Mouse (Mus musculus) hindbrain, embryonic 14.5 days (tissue): ENCODE results near the gene Gm14124. TPM values are rescaled to one million over a fixed set of nuclear protein-coding genes. Genes with fewer than 3 reads are reported as not detected.
"Not testable (repeated sequence)": the region's sequence is repeated elsewhere in the genome, so short reads cannot be mapped to it uniquely, and the experiment has no call there.

Experiments
- ATAC-seq: fragments of 200-750 bp; cut with Nextera tagmentation; 2 replicates; pipeline ENCODE4 v1.8.0; 2017; ENCODE audit warnings: moderate number of reproducible peaks, mild to moderate bottlenecking, moderate TSS enrichment, moderate library complexity; ENCODE audit not compliant: low FRiP score
- DNase-seq: peaks from one replicate; pipeline ENCODE4 v3.0.0-alpha.2; 2015; ENCODE audit warnings: low spot score
- H3K27ac ChIP-seq: fragments of 300-500 bp; sonication (generic); 2 replicates; pipeline ENCODE4 v1.5.1; 2014; ENCODE audit warnings: mild to moderate bottlenecking, moderate library complexity
- H3K27me3 ChIP-seq: fragments of 300-500 bp; sonication (generic); 2 replicates; pipeline ENCODE4 v1.6.1; 2014; ENCODE audit warnings: mild to moderate bottlenecking, low read length, mixed read lengths; ENCODE audit not compliant: control insufficient read depth, insufficient read depth
- H3K36me3 ChIP-seq: fragments of 300-500 bp; sonication (generic); replicated peaks from 2 replicates; pipeline ENCODE4 v1.6.1; 2014; ENCODE audit not compliant: control insufficient read depth, insufficient read depth
- H3K4me1 ChIP-seq: fragments of 300-500 bp; sonication (generic); replicated peaks from 2 replicates; pipeline ENCODE4 v1.6.1; 2014; ENCODE audit warnings: antibody characterized with exemption, low read length, mixed read lengths; ENCODE audit not compliant: control insufficient read depth, insufficient read depth
- H3K4me2 ChIP-seq: fragments of 300-500 bp; sonication (generic); replicated peaks from 2 replicates; pipeline ENCODE4 v1.6.1; 2014; ENCODE audit warnings: mild to moderate bottlenecking, moderate library complexity
- H3K4me3 ChIP-seq: fragments of 300-500 bp; sonication (generic); replicated peaks from 2 replicates; pipeline ENCODE4 v1.5.1; 2014; ENCODE audit warnings: mild to moderate bottlenecking, low read length
- H3K9ac ChIP-seq: fragments of 300-500 bp; sonication (generic); 2 replicates; pipeline ENCODE4 v1.6.1; 2014
- H3K9me3 ChIP-seq: fragments of 300-500 bp; sonication (generic); 2 replicates; pipeline ENCODE4 v1.6.1; 2016; ENCODE audit warnings: low read length; ENCODE audit not compliant: control insufficient read depth
- WGBS: fragments of 180-500 bp; shearing (Covaris S2); extraction: QIAGEN DNeasy Blood & Tissue Kit; methylation state at CpG from one replicate; pipeline ENCODE4 v1.1.7; 2014; 5-methylcytosine and 5-hydroxymethylcytosine counted together
- polyA plus RNA-seq: library from polyadenylated mRNA; unstranded; fragments of >200 nt; fragmentation: Nextera tagmentation; extraction: Ambion mirVana; gene quantifications from 2 replicates; pipeline ENCODE4 v1.2.1, GENCODE M21; 2014

Gene Gm14124
- polyA plus RNA-seq, 1 experiment from 2014 or later, result 0.07 TPM

DNA sequence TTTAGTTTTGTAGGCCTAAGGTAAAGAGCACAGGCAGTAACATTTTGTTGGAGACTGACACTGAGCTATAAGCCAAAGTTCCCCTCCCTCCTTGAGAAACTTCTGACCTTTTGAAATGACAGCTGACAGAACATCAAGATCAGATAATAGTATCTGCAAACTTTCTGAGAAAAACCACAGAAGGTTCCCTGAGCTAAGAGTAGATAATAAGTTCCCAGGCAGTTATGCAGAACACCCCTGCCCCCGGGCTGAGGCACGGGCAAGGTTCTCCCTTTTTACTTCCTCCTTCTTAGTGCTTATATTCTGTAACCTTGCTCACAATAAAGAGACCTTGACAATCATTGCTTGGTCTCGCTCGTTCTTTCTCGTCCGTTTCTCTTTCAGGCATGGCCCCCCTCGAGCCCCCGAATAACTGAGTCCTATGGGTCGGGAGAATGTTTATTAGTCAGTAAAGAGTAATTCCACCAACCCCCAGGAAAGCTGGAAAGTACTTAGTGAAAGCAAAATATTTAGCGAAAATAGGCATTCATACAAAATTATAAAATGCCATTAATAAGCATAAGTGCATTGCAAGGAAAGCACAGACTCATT, 50.0 kb downstream of the Gm14124 start:
- H3K27me3 ChIP-seq, result no peaks in the 10 kb centered on the region
- no peaks in the 10 kb centered on the region for H3K9me3 ChIP-seq
- H3K4me2 ChIP-seq, result no peak overlapping the region
- no peaks in the 10 kb centered on the region for H3K36me3 ChIP-seq
- ATAC-seq, result no peak
- H3K9ac ChIP-seq, result no peak overlapping the region
- H3K27ac ChIP-seq, result no peak overlapping the region
- DNase-seq, result no peak
- H3K4me3 ChIP-seq, result no peak overlapping the region
- H3K4me1 ChIP-seq, result no peaks in the 10 kb centered on the region
- 89% methylated on average over 10 of the region's 10 CpGs for WGBS

DNA sequence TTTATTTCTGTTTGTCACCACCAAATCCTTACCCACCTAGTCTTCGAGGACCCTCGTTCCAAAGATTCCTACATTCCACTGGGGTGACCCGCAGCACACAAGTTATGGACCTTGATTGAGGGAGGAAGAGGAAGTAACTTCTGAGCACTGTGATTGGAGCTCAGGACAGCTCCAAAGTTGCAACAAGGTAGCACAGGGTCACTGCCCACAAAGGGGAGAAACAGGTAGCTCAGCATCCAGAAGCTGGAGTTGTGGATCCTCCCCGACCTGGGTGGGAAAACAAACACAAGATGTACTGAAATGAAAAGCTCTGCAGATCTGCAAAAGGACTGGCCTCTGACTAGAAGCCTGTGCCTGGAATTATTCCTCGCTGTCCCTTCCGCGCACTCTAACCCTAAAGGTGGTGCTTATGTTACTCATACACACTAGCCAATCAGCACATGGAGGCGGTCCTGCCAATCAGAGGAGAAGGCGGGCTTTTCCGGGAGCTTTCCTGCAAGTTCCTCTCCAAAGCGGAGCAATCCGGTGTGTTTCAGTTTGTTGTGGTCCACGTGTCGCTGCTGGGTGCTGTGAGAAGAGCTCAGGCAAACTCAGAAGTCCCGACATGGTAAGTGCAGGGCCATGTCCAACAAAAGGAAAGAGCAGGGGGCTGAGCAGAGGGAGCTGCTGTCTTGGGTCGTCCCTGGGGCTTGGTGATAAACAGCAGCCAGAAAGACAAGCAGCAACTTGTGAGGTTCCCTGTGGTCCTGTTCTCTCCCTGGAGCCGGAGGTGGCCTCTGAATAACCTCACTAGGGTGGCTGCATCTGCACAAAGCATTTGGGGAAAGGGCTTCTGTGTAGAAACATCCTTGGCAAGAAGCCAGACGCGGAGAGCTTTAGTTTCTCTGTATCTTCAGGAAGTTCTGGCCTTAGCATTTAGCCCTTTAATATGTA, 53.9 kb downstream of the Gm14124 start:
- H3K36me3 ChIP-seq, H3K9me3 ChIP-seq, H3K27me3 ChIP-seq, H3K4me1 ChIP-seq, H3K27ac ChIP-seq: not testable (repeated sequence)
- WGBS, result 19% methylated on average over 19 of the region's 19 CpGs
- peak; percentile 98 for ATAC-seq
- peak; percentile 80 for DNase-seq
- H3K4me2 ChIP-seq, result peak overlapping the region; percentile 59
- H3K9ac ChIP-seq, result peak overlapping the region; percentile 51
- peak overlapping the region; percentile 39 for H3K4me3 ChIP-seq

DNA sequence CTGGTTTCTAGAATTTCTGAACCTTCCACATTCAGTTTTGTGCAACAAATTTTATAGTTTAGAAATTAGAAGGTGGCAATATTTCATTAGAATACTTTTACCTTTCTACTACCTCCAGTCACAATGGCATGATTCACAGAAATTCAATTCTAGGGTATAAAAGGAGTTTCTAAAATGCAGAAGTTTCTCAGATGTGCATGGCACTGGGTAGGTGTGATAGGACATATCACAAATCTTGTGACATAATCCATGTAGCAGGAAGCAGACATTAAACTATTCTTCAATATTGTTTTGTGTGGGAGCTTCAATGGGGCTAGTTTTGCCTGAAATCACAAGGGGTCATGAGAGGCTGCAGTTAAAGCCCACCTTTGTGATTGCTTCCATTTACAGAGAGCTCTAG, 58.8 kb downstream of the Gm14124 start:
- H3K4me1 ChIP-seq, result no peaks in the 10 kb centered on the region
- H3K36me3 ChIP-seq, result no peaks in the 10 kb centered on the region
- H3K9me3 ChIP-seq, result peaks cover 50% of the 10 kb centered on the region
- no peaks in the 10 kb centered on the region for H3K27me3 ChIP-seq
- ATAC-seq (no peak), DNase-seq (no peak)
- H3K4me3 ChIP-seq, result no peak overlapping the region
- H3K4me2 ChIP-seq, result no peak overlapping the region
- no peak overlapping the region for H3K9ac ChIP-seq
- H3K27ac ChIP-seq, result no peak overlapping the region

DNA sequence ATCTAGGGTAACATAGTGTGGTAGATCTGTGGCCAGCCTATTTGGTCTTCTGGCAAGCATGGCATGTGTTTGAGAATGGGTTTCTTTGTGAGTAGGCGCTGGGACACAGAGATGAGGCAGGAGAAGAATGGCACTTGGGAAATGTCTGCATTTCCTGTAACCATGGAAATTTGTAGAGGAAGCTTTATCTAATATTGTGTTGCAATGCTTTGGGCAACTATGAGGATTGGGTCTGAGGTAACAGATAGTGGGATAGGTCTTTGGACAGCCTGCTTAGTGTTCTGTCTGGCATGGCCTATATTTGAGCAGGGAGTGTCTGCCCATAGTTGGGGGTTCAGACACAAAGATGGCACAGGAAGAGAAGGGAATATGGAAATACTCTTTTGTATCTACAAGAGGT, 61.7 kb downstream of the Gm14124 start:
- Histone ChIP-seq H3K27me3 (no peaks in the 10 kb centered on the region), H3K27ac (no peak overlapping the region), H3K36me3 (peaks cover 8% of the 10 kb centered on the region), H3K9me3 (peaks cover 77% of the 10 kb centered on the region), H3K9ac (no peak overlapping the region), H3K4me1 (no peaks in the 10 kb centered on the region), H3K4me3 (no peak overlapping the region), H3K4me2 (no peak overlapping the region)
- WGBS, result 94% methylated on average over 1 of the region's 1 CpGs
- DNase-seq (no peak), ATAC-seq (no peak)

Other genes starting within 250 kb of the Gm14124 start
- 12.2 and 13.1 TPM in 2 replicates for gene Zfp120, start 120.8 kb upstream of the Gm14124 start, polyA plus RNA-seq
- gene Gm10770, start 77.8 kb upstream of the Gm14124 start, polyA plus RNA-seq, result not detected in 2 replicates
- not detected in 2 replicates for gene Gm14139, start 75.8 kb upstream of the Gm14124 start, polyA plus RNA-seq
- 12.2 TPM in 2 replicates for gene Zfp937, start 39.4 kb upstream of the Gm14124 start, polyA plus RNA-seq
- 1.8 and 1.9 TPM in 2 replicates for gene Gm21994, start 1.9 kb upstream of the Gm14124 start, polyA plus RNA-seq
- gene Gm10130, start 66.2 kb downstream of the Gm14124 start, polyA plus RNA-seq, result 0.87 TPM in 1 of 2 replicates, not detected in the other
- gene 3300002I08Rik, start 105.2 kb downstream of the Gm14124 start, polyA plus RNA-seq, result 13.9 and 16.0 TPM in 2 replicates
- 7.3 and 7.9 TPM in 2 replicates for gene Zfp442, start 194.0 kb downstream of the Gm14124 start, polyA plus RNA-seq
- 0.08 and 0.13 TPM in 2 replicates for gene Zfp345, start 227.6 kb downstream of the Gm14124 start, polyA plus RNA-seq